Mouse (Mus musculus): ENCODE results near the gene Lipk. TPM values are rescaled to one million over a fixed set of nuclear protein-coding genes. Genes with fewer than 3 reads are reported as not detected.

The Lipk gene
- not detected for polyA plus RNA-seq (2017; shearing (Covaris generic))

DNA sequence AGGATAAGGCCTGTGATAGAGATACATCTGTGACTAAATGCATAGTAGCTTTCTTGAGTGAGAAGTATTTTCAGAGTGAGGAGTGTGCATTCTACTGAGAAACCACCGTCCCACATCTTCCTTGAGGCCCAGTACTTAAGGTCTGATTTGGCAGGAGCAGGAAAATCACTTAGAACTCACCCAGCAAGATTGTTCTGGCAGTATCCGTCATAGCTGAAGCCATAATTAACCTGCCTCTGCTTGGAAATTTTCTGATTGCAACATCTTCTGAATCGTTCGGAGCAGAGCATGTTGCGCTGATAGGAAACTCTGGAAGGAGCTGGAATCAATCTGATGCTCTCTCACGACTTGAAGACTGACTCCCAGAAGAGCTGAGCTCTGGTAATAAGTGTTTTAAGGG lies at the start of gene Lipk:
Gene Lipk (plus strand): TSS at position 289 of the 400 bp plus-strand sequence.
- ATAC-seq, result no peak

DNA sequence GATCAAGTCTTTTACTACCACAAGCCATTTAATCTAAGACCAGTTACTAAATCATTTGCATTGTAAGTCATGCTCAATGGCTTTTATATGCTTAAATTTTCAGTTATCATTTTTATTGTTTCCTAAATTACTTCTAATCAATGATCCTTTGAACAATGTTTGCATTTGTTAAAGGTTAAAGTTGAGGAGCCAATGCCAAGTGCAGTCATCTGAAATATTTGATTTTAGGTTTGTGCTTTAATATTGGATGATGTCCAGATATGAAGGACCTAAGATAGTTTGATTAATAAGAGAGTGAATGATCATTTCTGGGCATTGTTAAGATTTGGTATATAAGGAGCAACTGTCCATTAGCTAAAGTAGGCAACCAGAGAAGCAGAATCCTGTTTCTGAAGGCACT lies 47.2 kb upstream of the Lipk start, which contains the start of gene Lipf:
Gene Lipf (plus strand): TSS at position 301 of the 400 bp plus-strand sequence.
- no peak for ATAC-seq

DNA sequence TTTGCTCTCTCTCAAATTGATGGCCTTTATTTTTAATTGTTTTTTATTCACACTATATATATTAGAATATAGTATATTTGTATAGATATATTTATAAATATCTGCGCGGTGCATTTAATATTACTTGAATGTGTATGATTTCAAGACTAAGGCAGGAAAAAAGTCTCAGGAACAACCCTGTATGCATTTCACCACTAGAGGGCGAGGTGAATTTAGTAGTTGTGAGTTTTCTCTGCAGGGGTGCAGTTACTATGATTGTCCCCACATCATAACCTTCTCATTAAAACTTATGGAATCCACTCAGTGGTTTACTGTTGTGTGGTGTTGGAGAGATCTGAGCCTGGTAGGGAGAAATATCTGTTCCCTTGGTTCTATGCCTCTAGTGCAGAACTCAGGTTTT lies 29.1 kb upstream of the Lipk start:
- ATAC-seq, result no peak

DNA sequence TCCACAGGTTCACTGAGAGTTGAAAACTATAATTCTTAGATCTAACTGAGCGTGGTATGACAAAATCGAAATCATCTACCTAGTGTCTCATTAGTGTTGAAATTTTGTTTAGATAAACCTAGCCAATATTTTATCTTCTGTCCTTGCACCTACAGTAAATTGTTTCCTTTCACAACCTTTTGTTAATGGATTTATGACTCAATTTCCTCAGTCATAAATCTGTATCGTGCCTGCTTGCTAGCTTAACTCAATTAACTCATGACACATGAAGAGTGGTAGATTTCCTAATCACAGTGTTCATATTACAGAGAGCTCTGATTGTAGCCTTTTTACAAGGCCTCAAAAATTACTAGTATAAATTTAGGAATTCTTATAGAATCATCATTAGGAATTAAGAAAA lies 25.0 kb upstream of the Lipk start:
- no peak for ATAC-seq

DNA sequence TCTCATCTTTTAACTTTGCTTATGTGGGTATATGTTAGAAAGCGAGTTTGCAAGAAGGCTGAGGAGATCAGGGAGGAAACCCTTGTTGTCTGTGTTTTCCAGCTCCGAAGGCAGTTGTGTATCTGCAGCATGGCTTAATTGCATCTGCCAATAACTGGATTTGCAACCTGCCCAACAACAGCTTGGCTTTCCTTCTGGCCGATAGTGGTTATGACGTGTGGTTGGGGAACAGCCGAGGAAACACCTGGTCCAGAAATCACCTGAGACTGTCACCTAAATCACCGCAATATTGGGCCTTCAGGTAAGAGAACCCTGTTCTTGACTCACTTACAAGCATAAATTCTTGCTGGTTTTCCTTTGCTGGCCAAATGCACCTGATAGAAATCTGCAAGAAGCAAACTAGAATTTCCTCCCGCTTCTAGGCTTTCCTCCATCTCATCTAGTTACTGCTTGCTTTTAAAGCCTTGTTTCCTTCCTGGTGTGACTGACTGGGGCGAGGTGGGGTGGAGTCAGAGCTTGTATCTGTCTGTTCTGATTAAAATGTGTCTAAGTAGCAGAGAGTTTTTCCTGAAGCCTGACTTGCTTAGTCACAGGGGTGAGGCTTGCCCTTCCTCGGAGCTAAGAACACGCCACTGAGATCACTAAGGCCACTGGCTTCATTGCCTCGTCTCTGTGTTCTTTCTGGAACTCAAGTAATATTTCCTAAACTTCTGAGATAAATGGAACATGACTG lies 13.5 kb downstream of the Lipk start:
- no peak for ATAC-seq

DNA sequence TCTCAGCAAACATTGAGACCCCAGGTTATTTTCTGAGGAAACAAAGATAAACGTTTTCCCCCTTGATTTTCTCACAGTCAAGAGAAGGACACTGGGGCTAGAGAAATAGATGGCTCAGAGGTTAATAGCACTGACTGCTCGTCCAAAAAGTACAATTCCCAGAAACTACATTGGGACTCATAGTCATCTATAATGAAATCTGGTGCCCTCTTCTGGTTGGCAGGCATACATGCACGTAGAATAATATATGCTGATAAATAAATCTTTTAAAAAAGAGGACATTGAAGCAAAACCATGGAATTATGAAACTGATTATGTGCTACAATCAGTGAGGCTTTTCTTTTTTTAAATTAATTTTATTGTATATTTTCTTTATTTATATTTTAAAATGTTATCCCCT lies 14.7 kb downstream of the Lipk start:
- no peak for ATAC-seq

DNA sequence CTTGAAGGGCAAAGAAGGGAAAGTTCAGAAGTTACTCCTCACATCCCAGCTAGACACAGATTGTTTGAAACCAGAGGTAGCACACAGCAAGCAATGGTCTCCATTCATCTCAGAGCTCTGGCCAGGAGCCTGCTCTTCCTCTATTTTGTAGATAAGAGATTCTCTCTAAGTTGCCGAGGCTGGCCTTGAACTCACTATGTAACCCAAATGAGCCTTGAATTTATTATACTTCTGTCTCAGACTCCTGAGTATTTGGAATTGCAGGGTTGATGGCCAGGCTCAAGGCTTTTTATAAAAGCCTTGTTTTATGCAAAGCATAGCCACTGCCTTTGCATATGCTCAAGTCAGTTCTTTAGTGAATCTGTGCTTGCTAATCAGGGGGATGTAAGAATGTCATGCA lies 31.6 kb downstream of the Lipk start:
- ATAC-seq, result no peak

DNA sequence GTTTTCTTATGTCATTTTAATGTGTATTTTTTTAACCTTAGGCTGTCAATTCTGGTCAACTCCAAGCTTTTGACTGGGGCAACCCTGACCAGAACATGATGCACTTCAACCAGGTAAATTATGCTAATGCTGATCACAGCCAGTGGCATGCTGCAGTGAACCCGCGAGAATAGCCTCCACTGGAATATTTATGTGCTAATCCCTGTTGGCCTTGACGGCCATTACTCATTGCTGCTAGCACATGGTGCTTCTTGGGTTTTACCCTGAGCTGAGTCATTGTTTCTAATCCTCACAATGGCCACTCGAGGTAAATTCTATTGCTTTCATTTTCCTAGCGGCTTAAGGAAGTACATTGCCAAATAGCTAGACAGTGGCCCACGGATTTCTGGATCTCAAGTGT lies 34.9 kb downstream of the Lipk start:
- no peak for ATAC-seq

DNA sequence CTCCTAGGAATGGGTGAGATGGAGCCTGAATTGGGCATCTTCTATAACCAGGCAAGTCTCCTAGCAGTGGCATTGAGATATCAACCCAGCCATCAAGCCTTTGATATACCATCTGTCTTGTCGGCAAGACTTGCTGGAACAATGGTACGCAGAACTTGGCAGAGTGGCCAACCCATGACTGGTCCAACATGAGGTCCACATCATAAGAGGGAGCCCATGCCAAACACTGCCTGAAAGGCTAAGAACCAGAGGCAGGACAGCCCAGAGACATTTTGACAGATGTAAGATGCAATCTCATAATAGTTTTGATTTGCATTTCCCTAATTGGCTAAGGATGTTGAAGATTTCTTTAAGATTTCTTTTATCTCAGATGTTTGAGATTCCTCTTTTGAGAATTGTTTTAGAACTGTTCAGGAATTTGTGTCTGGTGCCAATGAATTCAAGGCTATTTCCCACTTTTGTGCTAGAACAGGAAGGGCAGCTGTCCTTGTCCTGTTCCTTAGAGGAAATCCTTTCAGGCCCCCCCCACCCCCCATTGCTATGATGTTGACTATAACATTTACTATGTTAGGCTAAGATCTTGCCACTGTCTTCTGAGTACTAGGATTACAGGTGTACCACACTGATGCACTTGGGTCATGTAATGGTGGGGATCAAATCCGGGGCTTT lies 41.4 kb downstream of the Lipk start:
- no peak for ATAC-seq

DNA sequence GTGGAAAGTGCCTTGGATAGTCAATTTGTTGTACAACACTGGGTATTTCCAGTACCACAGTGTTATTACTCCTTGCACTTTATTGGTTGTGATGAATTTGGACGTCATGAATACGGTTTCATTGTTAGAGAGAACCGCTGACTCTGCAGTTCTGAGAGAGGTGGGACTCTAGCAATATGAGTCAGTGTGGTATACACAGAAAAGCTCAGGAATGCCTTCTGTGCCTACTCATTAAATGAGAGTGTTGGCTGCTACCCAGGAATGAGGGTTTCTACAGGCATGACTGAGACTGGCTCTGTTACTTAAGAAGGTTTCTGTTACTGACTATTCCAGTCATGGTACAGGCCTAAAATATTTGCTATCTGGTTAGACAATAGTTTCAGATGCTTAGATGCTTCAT lies 43.4 kb downstream of the Lipk start:
- ATAC-seq, result no peak

DNA sequence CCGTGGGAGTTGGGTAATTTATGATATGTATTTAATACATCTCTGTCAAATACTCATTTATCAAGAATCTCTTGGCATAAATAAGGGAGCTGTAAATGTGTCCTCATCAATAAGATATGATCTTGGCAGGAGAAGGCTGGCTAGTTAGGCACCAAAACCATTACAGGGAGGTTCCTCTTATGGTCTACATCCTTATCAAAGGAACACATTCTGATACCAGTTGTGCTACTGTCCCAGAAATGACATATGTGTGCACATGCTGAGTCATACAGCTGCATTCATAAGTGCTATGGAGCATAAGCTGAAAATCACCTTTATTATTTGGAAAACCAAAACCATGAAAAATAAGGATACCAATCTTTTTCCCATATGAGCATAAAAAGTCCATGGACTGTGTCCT lies 55.5 kb downstream of the Lipk start:
- ATAC-seq, result no peak

DNA sequence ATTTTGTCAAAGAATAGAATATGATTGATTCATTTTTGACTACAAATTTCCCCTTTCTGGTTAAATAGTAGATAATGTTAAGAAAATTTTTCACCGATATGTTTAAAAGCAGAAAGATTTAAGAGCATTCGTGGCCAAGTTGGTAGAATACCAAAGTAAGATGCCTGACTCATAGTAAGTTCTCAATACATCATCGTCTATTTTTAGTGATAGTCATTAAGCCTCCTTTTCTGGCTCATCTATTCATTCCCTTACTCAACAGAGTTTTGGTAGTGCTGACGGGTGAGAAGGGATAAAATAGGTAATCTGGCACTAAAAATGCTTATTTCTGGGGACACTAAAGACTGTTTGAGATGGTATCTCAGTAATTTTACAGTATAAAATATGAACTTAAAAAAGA lies 56.0 kb downstream of the Lipk start:
- no peak for ATAC-seq

DNA sequence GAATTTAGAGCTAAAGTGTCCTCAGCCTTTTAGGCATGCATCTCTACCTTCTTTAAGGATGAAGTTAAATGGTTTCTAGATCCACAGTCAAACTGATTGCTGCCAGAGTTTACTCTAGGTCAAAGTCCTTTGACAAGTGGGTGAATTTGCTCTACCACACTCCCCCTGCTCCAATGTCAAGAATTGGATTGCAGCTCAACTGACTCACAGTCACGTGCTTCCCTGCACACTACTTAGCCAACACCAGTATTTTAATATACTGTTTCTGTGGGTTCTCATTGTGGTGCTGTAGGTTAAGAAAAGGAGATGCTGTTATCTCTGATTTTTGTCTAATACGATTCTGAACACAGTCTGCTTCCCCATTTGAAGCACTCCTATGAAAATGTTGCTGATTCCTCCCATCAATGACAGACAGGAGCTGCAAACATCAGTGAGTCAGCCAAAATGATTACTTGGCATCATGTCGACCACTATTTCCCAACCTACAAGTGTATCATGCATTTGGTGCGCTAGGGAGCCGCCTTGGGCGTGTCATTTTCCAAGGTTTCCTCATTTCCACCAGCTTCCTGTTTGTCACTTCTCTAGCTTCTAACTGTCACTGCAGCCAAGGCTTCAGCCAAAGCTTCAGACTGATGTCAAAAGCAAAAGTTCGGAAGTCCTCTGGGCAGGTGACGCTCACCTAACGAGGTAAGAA lies 58.8 kb downstream of the Lipk start, which contains the start of gene Lipn:
Gene Lipn (plus strand): TSS at position 580 of the 694 bp plus-strand sequence.
- no peak for ATAC-seq

DNA sequence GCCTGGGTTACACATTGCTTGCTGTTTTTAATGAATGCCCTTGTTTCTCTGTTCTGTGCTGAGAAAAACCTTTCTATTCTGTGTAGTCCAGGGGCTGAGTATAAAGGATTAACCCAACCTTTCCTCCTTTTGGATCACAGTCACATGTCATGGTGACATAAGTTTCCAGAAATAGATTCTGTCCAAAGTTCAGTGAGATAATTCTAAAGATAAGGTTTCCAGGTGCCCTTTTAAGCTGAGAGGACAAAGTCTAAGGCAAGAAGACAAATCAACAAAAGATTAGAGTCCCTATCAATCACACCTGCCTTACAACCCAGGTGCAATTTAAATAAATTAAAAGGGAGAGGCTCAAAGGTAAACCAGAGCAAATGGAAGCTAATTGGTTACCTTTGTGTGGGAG lies 66.1 kb downstream of the Lipk start:
- ATAC-seq, result no peak

DNA sequence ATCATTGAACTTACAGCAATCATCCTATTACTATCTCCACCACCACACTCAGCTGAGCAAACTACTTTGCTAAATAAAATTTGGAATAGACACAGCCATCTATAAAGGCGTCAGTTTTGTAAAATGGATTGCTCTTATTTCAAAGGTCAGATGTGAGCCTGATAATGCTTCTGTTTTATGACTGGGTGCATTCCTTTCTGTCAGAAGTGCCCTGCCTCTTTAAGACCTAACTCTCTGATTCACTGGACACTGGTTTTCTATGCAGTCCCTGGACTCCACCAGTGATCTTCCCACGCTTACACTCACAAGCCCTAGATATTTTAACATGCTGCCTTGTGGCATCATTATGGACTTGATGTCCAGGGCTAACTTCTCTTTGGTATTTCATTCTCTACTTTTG lies 70.0 kb downstream of the Lipk start:
- ATAC-seq, result no peak

DNA sequence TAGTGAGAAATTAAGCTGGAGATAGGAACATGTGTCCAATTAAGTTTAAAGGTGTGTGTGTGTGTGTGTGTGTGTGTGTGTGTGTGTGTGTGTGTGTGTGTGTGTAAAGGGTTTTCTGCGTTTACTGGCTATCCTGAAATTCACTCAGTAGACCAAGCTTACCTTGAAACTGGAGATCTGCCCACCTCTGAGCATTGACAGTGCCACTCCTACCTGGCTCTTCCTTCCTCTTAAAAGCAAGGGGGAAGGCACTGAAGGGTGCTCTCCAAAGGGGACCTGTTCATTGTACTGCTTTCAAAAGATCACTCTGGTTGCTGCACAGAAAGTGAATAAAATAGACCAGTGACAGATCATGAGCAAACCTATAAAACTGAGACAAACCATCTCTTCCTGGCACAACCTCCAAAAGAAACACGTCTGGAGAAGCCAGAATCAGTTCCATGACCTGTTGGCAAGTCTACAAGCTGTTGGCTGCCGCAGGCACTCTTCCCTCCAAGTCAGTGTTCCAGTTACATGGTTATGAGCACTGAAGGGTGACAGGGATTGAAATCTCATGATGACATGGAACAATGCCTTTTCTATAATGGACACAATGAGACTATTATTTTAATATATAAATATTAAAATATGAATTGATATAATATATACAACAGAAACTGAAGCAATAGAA lies 81.1 kb downstream of the Lipk start:
- no peak for ATAC-seq

DNA sequence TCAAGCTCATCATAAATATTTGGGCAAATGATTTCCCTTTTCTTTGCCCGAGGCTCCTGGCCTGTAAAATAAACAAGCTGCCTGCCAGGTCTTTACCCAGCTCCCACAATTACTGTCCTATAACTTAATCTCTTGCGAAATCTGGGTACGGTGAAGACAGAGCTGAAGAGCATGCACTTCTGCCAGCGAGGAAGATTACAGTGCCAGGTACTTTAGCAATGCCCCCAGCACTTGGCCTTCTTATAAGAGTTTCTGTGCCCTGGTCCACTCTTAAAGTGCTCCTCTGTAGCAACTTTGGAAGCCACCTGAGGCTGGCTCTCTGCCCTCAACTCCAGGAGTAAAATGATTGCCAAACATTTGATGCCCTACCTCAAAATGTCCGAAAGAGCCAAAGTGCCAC lies 87.3 kb downstream of the Lipk start:
- no peak for ATAC-seq

DNA sequence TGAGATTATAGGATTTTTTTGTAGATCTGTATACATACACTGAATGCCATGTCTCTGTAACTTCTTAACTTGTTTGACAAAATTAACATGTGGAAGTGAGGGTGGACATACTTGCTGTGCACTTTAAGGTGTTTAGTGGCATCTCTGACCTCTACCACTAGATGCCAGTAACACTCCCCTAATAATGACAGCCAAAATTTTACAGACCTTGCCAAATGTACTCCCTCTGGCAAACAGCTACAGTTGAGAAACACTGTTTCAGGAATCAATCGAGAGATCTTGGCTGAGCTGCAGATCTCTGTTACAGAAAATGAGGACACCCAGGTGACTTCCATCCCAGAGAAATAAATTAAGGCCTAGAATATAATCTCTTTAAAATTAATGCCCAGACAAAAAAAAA lies 88.1 kb downstream of the Lipk start:
- no peak for ATAC-seq

Other genes with a start within 250 kb of the Lipk start
- gene Lipo3, start 246.3 kb upstream of the Lipk start, polyA plus RNA-seq (2017; shearing (Covaris generic)), result 1 to 10 TPM; 7.0 to 9.4 TPM
- not detected for gene Lipo1, start 220.8 kb upstream of the Lipk start, polyA plus RNA-seq (2017; shearing (Covaris generic))
- gene Lipf, start 47.1 kb upstream of the Lipk start, polyA plus RNA-seq (2017; shearing (Covaris generic)), result not detected
- gene Lipn, start 59.1 kb downstream of the Lipk start, polyA plus RNA-seq (2017; shearing (Covaris generic)), result not detected
- gene Lipm, start 92.6 kb downstream of the Lipk start, polyA plus RNA-seq (2017; shearing (Covaris generic)), result under 1 TPM in 1 of 2 experiments, not detected in 1; 0.24 TPM
- gene Ankrd22, start 157.8 kb downstream of the Lipk start, polyA plus RNA-seq (2017; shearing (Covaris generic)), result not detected
- 100 to 1,000 TPM in 1 of 2 experiments, 10 to 100 TPM in 1; 87.6 to 100 TPM for gene Stambpl1, start 183.9 kb downstream of the Lipk start, polyA plus RNA-seq (2017; shearing (Covaris generic))
- under 1 TPM; 0.39 to 0.47 TPM for gene Acta2, start 247.3 kb downstream of the Lipk start, polyA plus RNA-seq (2017; shearing (Covaris generic))